Mouse (Mus musculus) thymus, adult 2 months (tissue): ENCODE measurements around the gene Csmd2.

Experiments used
- CTCF ChIP-seq: fragments of 200-500 bp; IDR thresholded peaks from 2 replicates; pipeline ENCODE4 v1.5.1; 2012; ENCODE audit warnings: mild to moderate bottlenecking, control low read depth, low read length, moderate library complexity, borderline replicate concordance; ENCODE audit not compliant: control insufficient read depth, poor library complexity, insufficient read depth; ENCODE audit errors: extremely low read depth
- POLR2A ChIP-seq: fragments of 200-500 bp; IDR thresholded peaks from 2 replicates; pipeline ENCODE4 v1.6.1; 2012; ENCODE audit warnings: mild to moderate bottlenecking, low read length, control low read depth, moderate library complexity; ENCODE audit not compliant: control insufficient read depth, poor library complexity, insufficient read depth; ENCODE audit errors: extremely low read depth

GRCm38 (mm10) chr4:128141161-128142101 lies 153.8 kb downstream of the Csmd2 start:
- TF ChIP-seq CTCF = no peak
- no peak for TF ChIP-seq POLR2A
